Mouse (Mus musculus): ENCODE data around the gene Fbn1.

Fbn1 gene

DNA sequence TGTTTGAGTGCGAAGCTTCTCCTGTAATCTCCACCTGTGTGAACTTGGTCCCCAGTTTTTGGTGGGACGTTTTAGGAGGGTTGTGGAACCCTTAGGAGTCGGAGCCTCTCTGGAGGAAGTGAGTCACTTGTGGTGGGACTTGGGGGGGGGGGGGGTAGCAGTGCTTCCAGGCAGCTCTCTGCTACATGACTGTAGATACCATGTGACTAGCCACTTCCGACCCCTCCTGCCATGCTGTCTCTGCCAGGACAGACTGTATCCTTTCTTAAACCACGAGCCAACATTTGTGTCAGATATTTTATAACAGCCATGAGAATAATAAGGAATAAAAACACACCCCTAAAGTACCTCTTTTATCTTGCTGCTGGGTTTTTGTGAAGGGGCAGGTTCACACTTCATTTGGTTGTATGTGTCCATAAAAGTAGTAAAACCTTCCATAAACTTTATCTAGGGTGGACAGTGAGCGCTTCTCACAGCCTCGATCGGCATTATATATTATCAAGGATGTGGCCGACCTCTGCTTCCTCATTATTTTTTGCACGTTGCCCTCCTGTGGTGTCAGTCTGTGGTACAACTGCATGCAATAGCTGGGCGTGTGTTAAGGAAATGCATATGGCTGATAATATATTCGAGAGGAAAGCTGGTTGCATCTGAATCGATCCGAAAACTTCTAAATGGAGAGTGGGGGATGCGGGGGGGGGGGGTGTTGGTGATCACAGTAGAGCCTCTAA, 51.6 kb downstream of the Fbn1 start:
- in situ Hi-C loops (cut with MboI, MseI), result no loop called here

DNA sequence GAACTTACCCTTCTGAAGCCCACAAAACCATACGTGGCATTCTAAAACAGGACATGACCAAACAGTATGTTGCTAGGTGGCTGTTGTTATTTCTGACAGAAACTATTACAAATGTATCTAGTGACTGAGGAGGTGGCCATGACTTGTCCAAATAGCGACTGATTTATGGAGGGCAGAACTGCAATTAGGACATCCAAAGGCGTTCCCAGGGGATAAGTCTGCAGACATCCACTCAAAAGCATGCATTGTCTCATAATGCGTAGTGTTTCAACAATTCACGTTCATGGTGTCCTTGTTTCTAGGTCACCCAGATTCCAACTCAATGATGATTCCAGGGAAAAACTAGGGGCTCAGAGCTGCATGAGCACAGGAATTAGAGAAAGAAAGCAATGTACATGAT, 53.0 kb downstream of the Fbn1 start:
- in situ Hi-C loops (cut with MboI, MseI), result no loop called here

- in situ Hi-C loops (cut with MboI, MseI), result no loop called here
Observed at GRCm38 (mm10) chr2:125452369-125453097, 55.3 kb downstream of the Fbn1 start.

GRCm38 (mm10) chr2:125449361-125449760, 58.4 kb downstream of the Fbn1 start:
- in situ Hi-C loops (cut with MboI, MseI), result no loop called here

- in situ Hi-C loops (cut with MboI, MseI), result no loop called here
Observed at GRCm38 (mm10) chr2:125448881-125449280, 58.9 kb downstream of the Fbn1 start.

- in situ Hi-C loops (cut with MboI, MseI), result no loop called here
Observed at GRCm38 (mm10) chr2:125447274-125447898, 60.4 kb downstream of the Fbn1 start.

- in situ Hi-C loops (cut with MboI, MseI), result no loop called here
Observed at GRCm38 (mm10) chr2:125438381-125438780, 69.4 kb downstream of the Fbn1 start.

DNA sequence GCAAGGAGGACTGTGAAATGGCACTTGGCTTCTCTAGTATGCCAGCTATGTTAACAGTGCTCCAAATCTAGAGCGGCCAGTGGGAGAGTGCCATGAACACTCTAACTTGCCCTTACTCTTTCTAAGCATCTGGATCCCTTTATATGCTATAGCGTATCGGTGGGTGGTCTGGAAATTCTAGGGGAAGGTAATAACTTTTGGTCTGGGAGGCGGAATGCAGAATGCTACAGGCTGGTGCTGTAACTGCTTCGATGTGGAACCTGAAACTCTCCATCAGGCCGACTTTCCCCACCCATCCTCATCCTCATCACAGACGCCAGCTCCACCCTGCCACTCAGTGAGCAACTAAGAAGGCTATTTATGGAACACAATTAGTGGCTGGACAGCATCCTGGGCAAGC, 71.6 kb downstream of the Fbn1 start:
- in situ Hi-C loops (cut with MboI, MseI), result no loop called here

DNA sequence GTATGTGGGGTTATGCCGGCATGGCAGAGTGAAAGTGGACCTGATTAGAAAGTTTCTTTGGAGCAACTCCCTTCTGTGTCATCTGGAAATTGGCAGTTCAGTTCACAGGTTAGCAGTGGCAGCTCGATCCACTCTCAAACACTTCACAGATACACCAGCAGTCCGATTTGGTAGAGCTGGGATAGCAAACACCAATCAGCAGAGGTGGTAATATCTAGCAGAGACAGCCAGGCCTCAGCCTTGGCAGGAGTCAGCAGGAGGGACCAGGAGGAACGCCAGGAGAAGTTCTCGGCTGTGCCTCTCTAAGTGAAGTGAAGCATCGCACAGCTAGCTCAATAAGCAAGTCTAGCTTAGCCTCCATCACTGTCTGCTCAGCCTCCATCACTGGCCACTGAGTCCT, 74.3 kb downstream of the Fbn1 start:
- in situ Hi-C loops (cut with MboI, MseI), result no loop called here

GRCm38 (mm10) chr2:125431491-125431890, 76.3 kb downstream of the Fbn1 start:
- in situ Hi-C loops (cut with MboI, MseI), result no loop called here

DNA sequence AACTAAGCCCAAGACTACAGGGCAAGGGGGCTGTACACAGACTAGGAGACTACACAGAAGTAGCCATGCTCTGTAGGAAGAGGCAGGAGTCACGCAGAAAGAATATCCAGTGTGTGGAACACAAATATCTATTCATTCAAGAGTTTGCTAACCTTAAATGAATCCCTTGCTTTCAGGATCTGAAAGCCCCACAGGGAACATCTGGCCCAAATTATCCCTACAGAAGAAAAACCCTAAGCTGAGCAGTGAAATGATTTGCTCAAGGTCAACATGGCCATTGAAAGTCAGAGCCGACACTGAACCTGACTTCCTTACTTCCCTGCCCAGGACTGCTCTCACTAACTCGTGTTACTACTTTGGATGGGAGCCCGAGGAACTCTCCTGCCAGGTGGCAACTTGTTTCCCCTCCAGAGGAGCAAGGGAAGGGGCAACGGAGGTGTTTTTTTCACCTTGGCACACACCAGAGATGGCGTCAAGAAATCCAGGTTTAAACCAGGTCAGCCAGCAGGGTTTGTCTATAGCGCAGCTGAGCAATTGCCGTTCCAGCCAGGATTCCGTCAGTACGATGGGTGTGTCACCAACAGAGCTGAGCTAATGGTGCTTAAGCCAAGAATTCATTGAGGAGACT, 78.9 kb downstream of the Fbn1 start:
- in situ Hi-C loops (cut with MboI, MseI), result no loop called here

GRCm38 (mm10) chr2:125420604-125421003, 87.2 kb downstream of the Fbn1 start:
- in situ Hi-C loops (cut with MboI, MseI), result no loop called here

DNA sequence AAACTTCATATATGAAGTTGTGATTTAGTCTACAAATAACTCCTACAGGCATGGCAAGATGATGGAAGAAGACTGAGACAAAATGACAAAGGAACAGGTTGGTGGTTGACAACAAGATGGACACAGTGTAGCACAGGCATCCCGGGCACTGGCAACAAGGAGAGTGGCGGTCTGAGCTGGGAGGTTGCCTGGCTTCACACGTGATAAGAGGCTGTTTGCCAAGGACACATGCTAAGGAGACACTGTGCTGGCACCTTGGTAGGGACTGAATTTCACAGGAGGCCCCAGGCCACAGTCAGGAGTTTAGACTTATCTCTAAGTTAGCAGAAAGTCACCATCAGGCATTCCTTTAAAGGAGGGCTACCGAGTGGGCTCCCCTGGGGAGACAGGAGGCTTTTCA, 88.1 kb downstream of the Fbn1 start:
- in situ Hi-C loops (cut with MboI, MseI), result no loop called here

- in situ Hi-C loops (cut with MboI, MseI), result no loop called here
Observed at GRCm38 (mm10) chr2:125418546-125418945, 89.2 kb downstream of the Fbn1 start.

- in situ Hi-C loops (cut with MboI, MseI), result no loop called here
Observed at GRCm38 (mm10) chr2:125416541-125417245, 91.1 kb downstream of the Fbn1 start.

- in situ Hi-C loops (cut with MboI, MseI), result no loop called here
Observed at GRCm38 (mm10) chr2:125412351-125412750, 95.4 kb downstream of the Fbn1 start.

- in situ Hi-C loops (cut with MboI, MseI), result no loop called here
Observed at GRCm38 (mm10) chr2:125411777-125412176, 96.0 kb downstream of the Fbn1 start.

DNA sequence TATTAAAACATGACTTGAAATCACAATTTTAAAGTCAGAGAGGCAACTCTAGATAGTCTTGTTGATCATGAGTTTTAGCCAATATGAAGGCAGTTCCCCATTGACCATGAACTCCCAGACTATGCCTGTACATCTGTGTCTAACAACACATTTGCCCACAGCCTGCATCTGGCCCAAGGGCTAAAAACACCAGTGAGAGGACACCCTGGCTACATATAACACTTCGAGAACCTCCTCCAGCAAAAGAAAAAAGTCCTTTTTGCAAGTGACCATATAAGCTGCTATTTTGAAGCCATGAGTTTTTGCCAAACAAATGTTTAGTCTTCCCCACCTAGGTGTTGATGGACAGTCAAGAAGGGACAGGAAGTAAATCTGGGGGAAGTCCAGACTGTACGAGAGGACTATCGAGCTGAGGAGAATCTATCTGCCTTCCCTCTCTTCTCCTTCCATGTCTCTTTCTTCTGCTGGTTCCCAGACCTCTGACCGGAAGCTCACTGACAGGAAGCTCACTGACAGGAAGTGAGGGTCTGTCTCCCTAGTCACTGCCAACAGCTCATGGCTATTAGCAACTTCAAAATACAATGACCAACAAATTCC, 103.2 kb downstream of the Fbn1 start:
- in situ Hi-C loops (cut with MboI, MseI), result no loop called here

- in situ Hi-C loops (cut with MboI, MseI), result no loop called here
Observed at GRCm38 (mm10) chr2:125402276-125402675, 105.5 kb downstream of the Fbn1 start.

DNA sequence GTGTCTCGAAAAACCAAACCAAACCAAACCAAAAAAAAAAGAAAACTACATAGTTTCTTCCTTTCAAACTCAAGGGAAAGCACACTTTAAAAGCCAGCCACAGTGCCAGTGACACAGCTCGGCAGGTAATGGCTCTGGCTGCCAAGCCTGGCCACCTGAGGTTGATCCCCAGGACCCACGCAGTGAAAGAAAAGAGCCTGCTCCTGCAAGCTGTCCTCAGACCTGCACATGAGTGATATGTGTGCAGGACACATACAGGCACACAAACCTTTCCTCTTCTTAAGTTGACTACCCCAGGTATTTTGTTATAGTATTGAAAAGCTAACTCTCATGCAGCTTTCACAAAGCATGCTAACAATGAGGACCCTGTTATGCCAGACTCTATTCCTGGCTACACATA, 107.7 kb downstream of the Fbn1 start:
- in situ Hi-C loops (cut with MboI, MseI), result no loop called here

DNA sequence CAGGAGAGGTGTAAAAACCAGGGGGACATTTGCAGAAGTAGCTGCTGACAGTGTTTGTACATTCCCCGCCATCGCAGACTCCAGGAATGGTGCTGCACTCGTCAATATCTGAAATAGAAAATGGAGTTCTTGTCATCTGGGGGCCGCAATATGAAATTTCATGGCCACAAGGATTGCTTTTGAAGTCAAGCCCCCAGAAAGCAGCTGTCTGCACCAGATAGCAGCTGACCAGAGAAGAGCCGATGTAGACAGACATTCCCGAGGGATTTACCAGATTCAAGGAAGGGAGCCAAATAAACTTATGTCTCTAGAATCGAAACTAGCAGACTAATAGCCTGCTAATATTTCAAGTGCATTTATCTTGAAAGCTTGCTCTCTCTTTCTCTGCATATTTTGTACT, 110.0 kb downstream of the Fbn1 start:
- in situ Hi-C loops (cut with MboI, MseI), result no loop called here

Data from T-helper 17 cell (primary cell).